Mouse (Mus musculus) olfactory bulb, adult 2 months (tissue): ENCODE results near the gene Prkn.

Experiments
- CTCF ChIP-seq: fragments of 200-500 bp; IDR thresholded peaks from 2 replicates; pipeline ENCODE4 v1.5.1; 2012; ENCODE audit warnings: low read depth, mild to moderate bottlenecking, low read length, moderate library complexity; ENCODE audit not compliant: insufficient read depth
- POLR2A ChIP-seq: fragments of 200-500 bp; IDR thresholded peaks from 2 replicates; pipeline ENCODE4 v1.6.1; 2012; ENCODE audit warnings: mild to moderate bottlenecking, low read depth, low read length, moderate library complexity; ENCODE audit not compliant: insufficient read depth

DNA sequence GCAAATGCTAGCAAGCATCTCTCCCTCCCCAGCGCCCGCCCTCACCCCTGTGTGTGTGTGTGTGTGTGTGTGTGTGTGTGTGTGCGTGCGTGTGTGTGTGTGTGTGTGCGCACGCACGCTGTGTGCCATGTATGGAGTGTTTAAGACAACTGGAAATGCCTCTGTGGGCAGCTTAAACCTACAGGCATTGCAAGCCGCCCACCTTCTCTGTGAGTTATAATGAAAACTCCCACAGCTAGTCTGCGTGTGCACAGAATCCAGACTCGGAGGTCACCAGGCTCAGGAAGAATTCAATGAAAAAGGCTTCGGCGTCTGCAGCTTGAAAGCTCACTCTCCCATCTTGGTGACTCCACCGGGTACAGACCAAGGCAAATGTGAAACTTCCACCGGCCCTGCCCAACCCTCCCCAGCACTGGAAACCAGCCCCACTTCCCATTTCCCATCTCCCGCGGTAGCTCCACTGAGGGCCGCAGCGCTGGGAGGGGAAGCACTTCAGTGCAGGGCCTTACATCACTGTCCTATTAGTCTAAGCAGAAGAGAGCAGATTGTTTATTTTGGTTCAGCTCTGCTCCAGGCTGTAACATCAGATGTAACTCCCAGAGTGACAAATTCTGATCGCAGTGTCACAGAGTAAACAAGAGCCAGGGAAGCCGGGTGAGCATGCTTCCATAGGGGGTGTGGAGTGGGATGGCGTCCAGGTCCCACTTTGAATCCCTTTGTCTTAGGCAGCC lies 772.8 kb downstream of the Prkn start:
- TF ChIP-seq POLR2A: no peak
- no peak for TF ChIP-seq CTCF
